Mouse (Mus musculus): ENCODE data around the gene Galnt2.

DNA sequence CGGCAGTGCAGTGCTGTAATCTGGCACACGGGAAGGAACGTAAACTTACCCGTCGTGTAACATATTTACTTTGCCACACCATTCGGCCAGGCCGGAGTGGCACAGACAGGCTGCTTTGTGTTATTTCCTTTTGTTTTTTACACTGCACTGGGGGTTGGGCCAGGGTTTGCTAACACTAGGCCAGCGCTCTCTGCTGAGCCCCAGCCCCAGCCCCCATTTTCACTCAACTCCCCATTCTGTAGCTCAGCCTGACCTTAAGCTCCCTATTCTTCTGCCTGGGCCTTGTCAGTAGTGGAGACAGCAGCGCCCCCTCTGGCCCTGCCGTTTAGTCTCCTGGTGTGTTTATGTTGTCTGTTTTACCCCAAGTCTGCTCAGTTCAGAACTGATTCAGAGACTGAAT lies 83.6 kb downstream of the Galnt2 start:
- TF ChIP-seq CTCF (IDR thresholded peaks at IDR 0.05; ENCODE audit: control insufficient read depth, insufficient read depth, insufficient read length) = no peak
- TF ChIP-seq CEBPB (IDR thresholded peaks at IDR 0.05; ENCODE audit: low read depth) = no peak

Data from C2C12 (cell line).